Mouse (Mus musculus) heart, embryonic 16.5 days (tissue): ENCODE results near the gene Spryd3. TPM values are rescaled to one million over a fixed set of nuclear protein-coding genes. Genes with fewer than 3 reads are reported as not detected.

Experiments
- ATAC-seq: fragments of 200-750 bp; cut with Nextera tagmentation; replicated peaks from 2 replicates; pipeline ENCODE4 v1.8.0; 2017; ENCODE audit warnings: moderate number of reproducible peaks; ENCODE audit not compliant: insufficient read depth, low FRiP score; ENCODE audit errors: extremely low read depth
- H3K27ac ChIP-seq: fragments of 300-500 bp; sonication (generic); 2 replicates; pipeline ENCODE4 v1.5.1; 2014; ENCODE audit warnings: mild to moderate bottlenecking, low read length, control low read depth, moderate library complexity
- H3K27me3 ChIP-seq: fragments of 300-500 bp; sonication (generic); 2 replicates; pipeline ENCODE4 v1.6.1; 2014; ENCODE audit warnings: low read length, mixed read lengths; ENCODE audit not compliant: control insufficient read depth, insufficient read depth
- H3K36me3 ChIP-seq: fragments of 300-500 bp; sonication (generic); 2 replicates; pipeline ENCODE4 v1.6.1; 2014; ENCODE audit not compliant: control insufficient read depth, insufficient read depth
- H3K4me1 ChIP-seq: fragments of 300-500 bp; sonication (generic); 2 replicates; pipeline ENCODE4 v1.6.1; 2014; ENCODE audit warnings: low read length, mixed read lengths; ENCODE audit not compliant: control insufficient read depth, insufficient read depth
- H3K4me2 ChIP-seq: fragments of 300-500 bp; sonication (generic); 2 replicates; pipeline ENCODE4 v1.6.1; 2014; ENCODE audit warnings: low read depth, mild to moderate bottlenecking, control low read depth, low read length
- H3K4me3 ChIP-seq: fragments of 300-500 bp; sonication (generic); 2 replicates; pipeline ENCODE4 v1.5.1; 2014; ENCODE audit warnings: mild to moderate bottlenecking, control low read depth, low read length
- H3K9ac ChIP-seq: fragments of 300-500 bp; sonication (generic); 2 replicates; pipeline ENCODE4 v1.6.1; 2014; ENCODE audit warnings: low read length, control low read depth
- H3K9me3 ChIP-seq: fragments of 300-500 bp; sonication (generic); replicated peaks from 2 replicates; pipeline ENCODE4 v1.6.1; 2016; ENCODE audit warnings: low read length; ENCODE audit not compliant: control insufficient read depth
- WGBS: fragments of 180-500 bp; shearing (Covaris S2); extraction: QIAGEN DNeasy Blood & Tissue Kit; methylation state at CpG from one replicate; pipeline ENCODE4 v1.1.7; 2014; 5-methylcytosine and 5-hydroxymethylcytosine counted together
- polyA plus RNA-seq: library from polyadenylated mRNA; unstranded; fragments of >200 nt; fragmentation: Nextera tagmentation; extraction: Ambion mirVana; gene quantifications from 2 replicates; pipeline ENCODE4 v1.2.1, GENCODE M21; 2015

Gene Spryd3
- polyA plus RNA-seq, 1 experiment from 2014 or later, result 19.8 TPM

DNA sequence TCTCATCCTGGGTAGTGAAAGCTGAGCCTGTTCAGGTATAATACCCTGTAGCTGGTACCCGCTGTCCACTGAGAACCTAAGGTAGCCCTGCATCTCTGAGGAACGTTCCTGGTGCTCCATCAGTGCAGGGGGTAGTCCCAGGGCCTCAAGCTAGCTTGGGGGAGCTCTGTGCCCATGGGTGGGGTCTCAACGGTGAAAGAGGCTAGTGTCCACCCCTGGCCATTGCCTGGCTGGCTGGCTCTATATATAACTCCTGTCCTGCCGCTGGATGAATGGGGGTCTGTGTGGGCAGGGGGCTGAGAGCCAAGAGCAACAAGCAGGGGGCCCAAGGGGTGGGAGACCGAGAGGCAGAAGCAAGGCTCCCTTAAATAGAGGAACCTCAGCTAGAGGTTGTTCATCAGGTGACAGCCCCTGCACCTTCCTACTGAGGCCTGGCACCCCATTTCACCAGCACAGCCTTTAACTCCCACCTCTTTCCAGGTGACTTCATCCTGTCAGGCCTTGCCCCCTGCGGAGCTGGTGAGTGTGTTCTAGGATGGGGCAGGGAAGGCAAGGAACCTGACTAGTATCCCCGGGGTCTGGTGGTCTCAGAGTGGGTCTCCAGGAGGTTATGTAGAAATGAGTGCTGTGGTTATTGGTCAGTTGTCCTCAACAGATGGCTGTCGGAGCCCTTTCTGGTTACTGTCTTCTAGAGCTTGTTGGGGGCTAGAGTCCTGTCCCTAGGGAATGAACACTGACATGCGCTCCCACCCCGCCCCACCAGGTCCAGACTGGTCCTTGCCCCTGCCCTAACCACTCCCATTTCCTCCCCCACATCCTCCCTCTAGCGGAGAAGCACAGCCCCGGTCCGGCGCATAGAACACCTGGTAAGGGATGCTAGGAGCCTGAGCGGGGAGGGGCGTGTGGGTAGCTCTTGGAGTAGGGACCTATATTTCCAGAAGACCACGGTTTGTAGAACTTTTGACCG lies 30.0 kb downstream of the Spryd3 start:
- Histone ChIP-seq H3K4me2 (peak overlapping the region; percentile 97), H3K27me3 (no peaks in the 10 kb centered on the region), H3K9ac (peak overlapping the region; percentile 23; the same call in 1 of the 2 replicates), H3K27ac (no peak overlapping the region; the same call in 1 of the 2 replicates), H3K4me1 (peaks cover 79% of the 10 kb centered on the region), H3K36me3 (peaks cover 18% of the 10 kb centered on the region; the same call in 1 of the 2 replicates), H3K9me3 (no peaks in the 10 kb centered on the region), H3K4me3 (peak overlapping the region; percentile 7; the same call in 1 of the 2 replicates)
- WGBS, result 32% methylated on average over 18 of the region's 18 CpGs
- no peak for ATAC-seq

DNA sequence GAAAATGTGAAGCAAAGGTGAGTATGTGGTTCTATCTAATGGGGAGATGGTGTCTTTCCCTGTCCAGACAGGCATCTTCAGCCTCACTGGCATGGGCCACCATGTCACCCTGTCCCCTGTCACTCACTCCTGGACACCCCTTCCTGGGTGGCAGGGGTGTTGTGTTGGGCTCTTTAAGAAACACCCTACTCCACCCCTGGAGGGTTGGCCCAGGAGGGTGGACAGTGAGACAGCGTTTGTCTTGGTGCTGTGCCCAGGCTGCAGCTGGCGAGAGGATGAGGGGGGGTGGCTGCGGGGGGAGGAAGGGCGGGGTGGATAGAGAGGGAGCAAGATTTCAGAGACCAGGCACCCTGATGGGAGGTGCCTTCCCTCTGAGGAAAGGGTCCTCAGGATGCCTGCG lies 30.7 kb downstream of the Spryd3 start:
- Histone ChIP-seq H3K4me1 (peaks cover 85% of the 10 kb centered on the region), H3K9ac (peak overlapping the region; percentile 35; the same call in 1 of the 2 replicates), H3K4me2 (peak overlapping the region; percentile 97), H3K27me3 (no peaks in the 10 kb centered on the region), H3K36me3 (peaks cover 13% of the 10 kb centered on the region; the same call in 1 of the 2 replicates), H3K27ac (peak overlapping the region; percentile 45), H3K4me3 (peak overlapping the region; percentile 7; the same call in 1 of the 2 replicates), H3K9me3 (no peaks in the 10 kb centered on the region)
- 25% methylated on average over 5 of the region's 5 CpGs for WGBS
- no peak for ATAC-seq

DNA sequence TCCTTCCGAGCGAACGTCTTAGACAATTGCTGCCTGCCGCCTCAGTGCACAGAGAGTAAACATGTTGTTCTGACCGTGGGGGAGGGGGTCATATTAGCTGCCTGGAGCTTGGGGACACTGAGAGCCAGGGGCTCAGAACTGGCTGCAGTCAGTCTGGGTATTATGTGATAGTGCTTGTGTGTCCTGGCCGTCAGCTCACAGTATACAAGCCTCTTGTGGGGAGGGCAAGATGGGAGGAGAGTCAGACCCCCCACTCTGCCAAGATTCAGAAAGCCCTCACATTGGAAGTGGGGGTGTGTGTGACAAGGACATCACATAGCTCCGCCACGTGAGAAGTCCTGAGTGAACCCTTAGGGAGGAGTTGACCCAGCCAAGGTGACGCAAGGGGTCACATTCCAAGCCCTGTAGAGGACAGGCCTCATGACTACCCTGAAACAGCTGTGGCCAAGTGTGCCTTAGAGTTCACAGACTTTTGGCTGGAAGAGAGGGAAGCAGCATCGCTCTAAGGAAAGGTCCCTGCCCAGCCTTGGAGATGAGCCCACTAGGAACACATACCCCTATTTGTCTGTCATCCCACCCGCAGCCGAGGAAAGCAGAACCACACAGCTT lies 32.0 kb downstream of the Spryd3 start:
- WGBS, result 20% methylated on average over 12 of the region's 12 CpGs
- Histone ChIP-seq H3K27me3 (no peaks in the 10 kb centered on the region), H3K27ac (peak overlapping the region; percentile 98), H3K36me3 (peaks cover 4% of the 10 kb centered on the region; the same call in 1 of the 2 replicates), H3K4me3 (peak overlapping the region; percentile 73), H3K4me2 (peak overlapping the region; percentile 97), H3K9me3 (no peaks in the 10 kb centered on the region), H3K9ac (peak overlapping the region; percentile 87), H3K4me1 (peaks cover 90% of the 10 kb centered on the region)
- ATAC-seq, result no peak

- Histone ChIP-seq H3K9me3 (no peaks in the 10 kb centered on the region), H3K4me3 (peak overlapping the region; percentile 73), H3K27me3 (no peaks in the 10 kb centered on the region), H3K27ac (peak overlapping the region; percentile 98), H3K4me2 (peak overlapping the region; percentile 97), H3K9ac (peak overlapping the region; percentile 87), H3K36me3 (peaks cover 4% of the 10 kb centered on the region; the same call in 1 of the 2 replicates), H3K4me1 (peaks cover 86% of the 10 kb centered on the region)
- WGBS, result 8% methylated on average over 14 of the region's 14 CpGs
- peak; percentile 7; the same call in 1 of the 2 replicates for ATAC-seq
Observed at GRCm38 (mm10) chr15:102103371-102103946, 32.6 kb downstream of the Spryd3 start.

DNA sequence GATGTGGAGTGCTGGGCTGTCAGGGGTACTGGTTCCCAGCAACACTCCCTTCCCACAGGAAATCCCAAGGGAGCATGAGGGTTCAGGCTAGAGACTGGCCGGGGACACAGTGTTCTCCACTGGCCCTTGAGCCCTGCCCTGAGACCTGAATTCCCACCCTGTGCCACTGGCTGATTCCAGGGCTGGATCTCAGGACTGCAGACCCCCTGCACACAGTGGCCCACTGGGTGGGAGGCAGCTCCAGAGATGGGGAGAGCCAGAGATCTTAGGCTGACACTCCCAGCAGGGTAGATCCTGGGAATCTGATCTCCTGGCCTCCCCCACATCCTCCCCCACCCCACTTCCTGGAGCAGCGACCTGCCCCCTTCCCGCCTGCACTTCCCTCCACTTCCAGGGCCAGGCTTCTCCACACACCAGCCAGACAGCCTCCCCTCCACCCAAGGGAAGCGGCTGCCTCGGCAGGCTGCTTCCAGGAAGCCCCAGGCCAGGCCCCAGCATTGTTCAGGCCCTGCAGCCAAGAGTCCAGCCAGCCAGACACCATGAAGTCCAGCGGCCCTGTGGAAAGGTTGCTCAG lies 33.4 kb downstream of the Spryd3 start:
- ATAC-seq, result peak; percentile 9
- Histone ChIP-seq H3K27me3 (no peaks in the 10 kb centered on the region), H3K4me2 (peak overlapping the region; percentile 97), H3K36me3 (peaks cover 4% of the 10 kb centered on the region; the same call in 1 of the 2 replicates), H3K9me3 (no peaks in the 10 kb centered on the region), H3K9ac (peak overlapping the region; percentile 87), H3K27ac (peak overlapping the region; percentile 98), H3K4me3 (peak overlapping the region; percentile 73), H3K4me1 (peaks cover 81% of the 10 kb centered on the region)
- 15% methylated on average over 6 of the region's 6 CpGs for WGBS

DNA sequence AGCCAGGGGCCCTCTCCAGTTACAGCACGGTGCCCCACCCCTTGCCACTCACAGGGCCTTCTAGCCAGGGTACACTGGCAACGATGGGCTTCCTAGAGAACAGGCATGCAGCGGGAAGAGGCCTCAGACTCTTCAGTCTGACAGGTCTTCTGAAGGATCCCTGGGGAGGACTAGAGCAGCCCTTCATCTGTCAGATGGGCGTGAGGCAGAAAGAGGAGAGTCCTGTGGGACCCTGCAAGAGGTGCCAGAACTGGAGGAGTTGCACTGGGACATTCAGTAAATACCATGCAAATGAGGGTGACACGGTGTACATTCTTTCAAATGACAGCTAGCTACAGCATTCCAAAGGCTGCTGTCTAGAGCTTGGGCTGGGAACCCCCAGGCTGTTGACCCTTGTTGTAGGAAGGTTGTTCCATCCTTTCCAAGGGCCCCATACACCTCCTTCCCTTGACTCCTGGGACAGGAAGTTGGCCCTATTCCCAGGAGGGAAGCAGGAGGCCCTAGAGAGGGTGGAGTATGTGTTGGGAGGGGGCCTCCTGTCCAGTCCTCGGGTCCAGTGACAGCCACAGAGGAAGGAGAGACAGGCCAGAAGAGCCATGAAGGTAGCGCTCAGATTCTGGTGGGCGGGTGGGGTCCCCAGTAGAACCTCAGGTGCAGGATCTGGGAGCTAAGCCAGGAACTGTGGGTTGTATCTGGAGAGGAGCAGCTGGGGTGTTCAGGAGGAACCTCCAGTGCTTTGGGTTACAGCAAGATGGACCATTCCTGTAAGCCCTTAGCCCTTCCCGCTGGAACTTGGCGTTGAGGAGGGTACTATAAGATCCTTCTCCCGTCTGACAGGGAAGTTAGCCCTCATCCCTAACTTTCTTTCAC lies 34.1 kb downstream of the Spryd3 start:
- Histone ChIP-seq H3K4me2 (peak overlapping the region; percentile 97), H3K4me3 (peak overlapping the region; percentile 73), H3K36me3 (peaks cover 7% of the 10 kb centered on the region; the same call in 1 of the 2 replicates), H3K9me3 (no peaks in the 10 kb centered on the region), H3K4me1 (peaks cover 78% of the 10 kb centered on the region), H3K27ac (peak overlapping the region; percentile 98), H3K9ac (peak overlapping the region; percentile 88), H3K27me3 (no peaks in the 10 kb centered on the region)
- 20% methylated on average over 11 of the region's 11 CpGs for WGBS
- peak; percentile 54 for ATAC-seq

GRCm38 (mm10) chr15:102100996-102101671 lies 34.9 kb downstream of the Spryd3 start:
- H3K27ac ChIP-seq, result peak overlapping the region; percentile 98
- H3K4me3 ChIP-seq, result peak overlapping the region; percentile 73
- no peak; the same call in 1 of the 2 replicates for ATAC-seq
- H3K4me2 ChIP-seq, result peak overlapping the region; percentile 97
- peaks cover 72% of the 10 kb centered on the region for H3K4me1 ChIP-seq
- peak overlapping the region; percentile 88 for H3K9ac ChIP-seq
- H3K9me3 ChIP-seq, result no peaks in the 10 kb centered on the region
- no peaks in the 10 kb centered on the region for H3K27me3 ChIP-seq
- H3K36me3 ChIP-seq, result peaks cover 4% of the 10 kb centered on the region
- WGBS, result 16% methylated on average over 10 of the region's 10 CpGs
